Mouse (Mus musculus) 416B (cell line): Measurements from ENCODE around the gene Zdhhc9.
A peak's percentile ranks its signal among the peaks of the same experiment; 100 is the strongest.
"Not testable (repeated sequence)": the region's sequence is repeated elsewhere in the genome, so short reads cannot be mapped to it uniquely, and the experiment has no call there.

Source experiments
- DNase-seq: peaks from one replicate; pipeline ENCODE4 v3.0.0; 2011; ENCODE audit warnings: low read depth

The Zdhhc9 gene

GRCm38 (mm10) chrX:48208519-48209185, at the start of gene Zdhhc9:
TSS of gene Zdhhc9 (minus strand) at chrX:48208878.
- peak; percentile 94 for DNase-seq

DNA sequence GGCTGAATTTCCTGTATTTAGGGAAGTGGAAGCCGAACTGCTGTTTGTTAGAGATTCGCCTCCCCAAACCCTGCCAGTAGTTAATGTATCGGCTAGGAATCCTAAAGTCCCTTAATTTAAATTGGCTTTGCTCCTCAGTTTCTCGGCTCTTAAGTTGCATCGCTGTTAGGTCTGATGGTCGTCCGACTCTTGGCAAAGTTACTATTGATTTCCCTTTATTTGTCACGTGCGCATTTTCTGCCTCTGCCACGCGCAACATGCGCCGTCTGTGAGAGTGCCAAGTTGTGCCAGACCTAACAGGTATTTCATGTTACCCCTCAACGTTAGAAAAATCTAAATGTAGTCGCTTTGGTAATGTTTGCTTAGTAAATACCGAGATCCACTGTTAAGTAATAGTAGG, 48.3 kb upstream of the Zdhhc9 start:
- no peak for DNase-seq

- peak; percentile 96 for DNase-seq
Measured at GRCm38 (mm10) chrX:48256468-48257007, 47.9 kb upstream of the Zdhhc9 start, which contains the start of gene Utp14a. TSS of gene Utp14a (plus strand) at chrX:48256862.

- no peak for DNase-seq
Measured at GRCm38 (mm10) chrX:48255830-48256428, 47.3 kb upstream of the Zdhhc9 start.

- DNase-seq = peak; percentile 86
Measured at GRCm38 (mm10) chrX:48234417-48234816, 25.7 kb upstream of the Zdhhc9 start.

DNA sequence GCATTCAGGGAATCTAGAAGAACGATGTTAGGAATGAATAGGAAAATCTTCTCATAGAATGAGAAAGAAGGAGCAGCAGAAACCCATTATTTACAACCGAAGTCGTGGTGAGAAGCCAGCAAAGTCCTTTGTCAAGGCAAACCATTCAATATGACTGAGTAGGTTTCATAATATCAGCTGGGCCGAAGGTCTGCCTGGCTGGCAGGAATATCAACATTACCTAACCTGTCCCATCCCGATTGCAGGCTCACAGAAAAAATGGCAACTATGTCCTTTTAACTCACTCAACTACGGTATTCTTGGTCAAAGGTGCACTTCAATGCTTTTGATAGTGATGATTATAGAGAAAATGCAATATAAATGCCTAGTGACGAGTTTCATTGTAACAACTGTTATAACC, 17.5 kb upstream of the Zdhhc9 start:
- DNase-seq = no peak

- DNase-seq = no peak
Measured at GRCm38 (mm10) chrX:48222706-48223105, 14.0 kb upstream of the Zdhhc9 start.

- DNase-seq = no peak
Measured at GRCm38 (mm10) chrX:48219468-48219867, 10.8 kb upstream of the Zdhhc9 start.

- DNase-seq = not testable (repeated sequence)
Measured at GRCm38 (mm10) chrX:48209746-48210145, 1.1 kb upstream of the Zdhhc9 start.

GRCm38 (mm10) chrX:48207761-48208487, 754 bp downstream of the Zdhhc9 start:
- peak; percentile 17 for DNase-seq

DNA sequence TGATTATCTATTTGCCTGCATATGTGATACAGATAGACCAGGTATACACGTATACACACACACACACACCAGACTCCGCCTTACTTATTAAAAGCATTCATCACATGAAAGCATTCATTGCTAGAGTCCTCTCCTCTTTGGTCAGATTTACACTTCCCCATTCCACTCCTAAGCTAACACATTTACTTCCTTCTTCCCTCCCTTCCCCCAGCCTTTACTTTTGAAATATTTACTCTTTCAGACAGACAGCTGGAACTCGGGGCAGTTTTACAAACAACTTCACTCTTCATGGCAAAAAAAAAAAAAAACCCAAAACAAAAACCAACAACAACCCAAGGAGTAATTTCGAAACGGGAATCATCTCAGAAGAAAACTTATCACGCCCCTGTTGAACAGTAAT, 4.2 kb downstream of the Zdhhc9 start:
- peak; percentile 28 for DNase-seq

DNA sequence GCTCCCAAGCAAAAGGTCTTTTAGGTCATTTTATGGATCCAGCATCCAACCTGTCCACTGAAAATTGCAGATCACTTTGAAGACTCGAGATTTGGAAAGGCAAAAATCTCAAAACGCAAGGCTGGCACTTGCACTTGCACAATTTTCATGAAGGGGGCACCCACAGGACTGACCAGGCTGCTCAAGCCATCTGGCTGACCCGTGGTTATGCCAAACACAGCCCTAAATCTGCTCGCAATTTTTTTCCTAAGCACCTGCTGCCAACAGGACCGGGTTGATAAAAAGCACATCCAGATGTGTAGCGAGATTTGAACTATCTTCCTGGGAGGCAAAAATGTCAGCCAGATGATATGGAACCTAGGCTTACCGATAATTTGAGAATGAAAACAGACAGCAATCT, 4.9 kb downstream of the Zdhhc9 start:
- no peak for DNase-seq

- no peak for DNase-seq
Measured at GRCm38 (mm10) chrX:48202995-48203394, 5.7 kb downstream of the Zdhhc9 start.

- no peak for DNase-seq
Measured at GRCm38 (mm10) chrX:48202436-48202835, 6.2 kb downstream of the Zdhhc9 start.

DNA sequence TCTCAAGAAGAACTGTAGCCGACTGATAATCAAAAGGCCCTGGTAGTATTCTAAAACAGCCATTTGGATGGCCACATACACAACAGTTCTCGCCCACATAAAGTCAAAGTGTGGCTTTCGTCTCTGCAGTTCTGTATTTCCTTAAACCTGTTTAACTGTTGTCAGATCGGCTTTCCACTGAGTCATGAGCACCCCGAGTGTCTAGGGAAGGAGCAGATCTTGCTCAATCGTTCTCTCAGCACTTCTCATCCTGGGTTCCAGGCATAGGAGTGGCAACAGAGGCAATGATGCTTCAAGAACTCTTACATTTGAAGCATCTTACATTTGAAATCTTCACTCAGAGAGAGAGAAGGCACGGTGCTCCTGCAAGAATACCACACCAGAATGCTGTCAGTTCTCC, 6.7 kb downstream of the Zdhhc9 start:
- peak; percentile 49 for DNase-seq

- no peak for DNase-seq
Measured at GRCm38 (mm10) chrX:48200699-48201098, 8.0 kb downstream of the Zdhhc9 start.

GRCm38 (mm10) chrX:48199026-48199425, 9.7 kb downstream of the Zdhhc9 start:
- DNase-seq = no peak

GRCm38 (mm10) chrX:48197856-48198255, 10.8 kb downstream of the Zdhhc9 start:
- DNase-seq = no peak

DNA sequence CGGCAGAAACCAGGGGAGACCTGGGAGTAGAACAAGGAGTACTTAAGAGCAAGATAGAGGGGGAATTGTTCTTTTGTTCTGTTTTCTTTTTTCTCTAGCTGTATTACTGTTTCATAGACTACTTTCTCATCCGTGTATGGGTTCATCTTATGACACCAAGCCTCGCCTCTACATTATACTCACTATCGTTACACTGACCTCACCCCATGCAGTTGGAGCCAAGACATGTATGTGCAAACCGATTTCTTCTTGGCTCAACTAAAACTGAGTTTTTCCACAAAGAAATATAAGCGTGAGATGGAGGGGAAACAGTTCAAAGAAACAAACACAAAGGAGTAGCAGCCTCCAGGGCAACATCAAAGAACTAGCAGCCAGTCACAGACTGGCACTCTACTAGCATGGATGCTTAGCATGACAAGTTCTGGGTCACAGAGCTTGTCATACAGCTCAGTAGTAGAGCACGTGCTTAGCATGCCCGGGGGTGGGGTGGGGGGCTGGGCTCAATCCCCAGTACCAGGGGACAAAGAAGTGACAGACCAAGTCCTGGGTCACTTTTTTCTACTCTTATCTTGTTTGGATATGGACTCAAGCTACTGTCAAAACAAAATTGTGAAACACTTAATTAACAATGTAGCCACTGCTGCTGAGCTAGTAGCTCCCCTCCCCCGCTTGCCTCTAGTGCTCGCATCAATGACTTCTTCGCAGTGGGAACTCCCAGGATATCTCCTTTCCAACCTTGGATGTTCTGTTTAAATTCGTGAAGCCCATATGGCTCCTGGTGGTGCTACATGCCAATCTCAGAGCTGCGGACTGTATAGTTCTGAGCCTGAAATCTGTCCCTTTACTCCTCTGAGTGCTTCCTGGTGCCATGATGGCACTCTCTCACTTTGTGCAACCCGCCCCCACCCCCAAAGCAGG, 15.2 kb downstream of the Zdhhc9 start:
- DNase-seq = no peak

DNA sequence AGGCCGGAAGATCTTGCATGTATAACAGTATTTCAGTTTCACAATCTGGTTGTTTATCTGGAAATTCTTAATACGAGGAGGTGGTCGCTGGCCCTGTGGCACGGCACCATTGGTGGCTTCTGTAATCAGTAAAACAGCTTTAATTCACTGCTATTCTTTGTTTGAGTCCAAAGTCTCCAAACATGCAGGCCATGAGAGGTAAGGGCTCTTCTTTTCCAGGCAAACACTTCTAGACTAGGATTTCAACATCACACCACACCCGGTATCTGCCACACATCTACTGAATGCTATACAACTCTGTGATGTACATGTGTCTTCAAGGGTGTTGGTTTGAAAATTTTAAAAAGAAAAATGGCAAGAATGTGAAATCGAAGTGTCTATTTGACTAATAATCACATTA, 17.4 kb downstream of the Zdhhc9 start:
- DNase-seq = no peak

- DNase-seq = no peak
Measured at GRCm38 (mm10) chrX:48184703-48185102, 24.0 kb downstream of the Zdhhc9 start.

DNA sequence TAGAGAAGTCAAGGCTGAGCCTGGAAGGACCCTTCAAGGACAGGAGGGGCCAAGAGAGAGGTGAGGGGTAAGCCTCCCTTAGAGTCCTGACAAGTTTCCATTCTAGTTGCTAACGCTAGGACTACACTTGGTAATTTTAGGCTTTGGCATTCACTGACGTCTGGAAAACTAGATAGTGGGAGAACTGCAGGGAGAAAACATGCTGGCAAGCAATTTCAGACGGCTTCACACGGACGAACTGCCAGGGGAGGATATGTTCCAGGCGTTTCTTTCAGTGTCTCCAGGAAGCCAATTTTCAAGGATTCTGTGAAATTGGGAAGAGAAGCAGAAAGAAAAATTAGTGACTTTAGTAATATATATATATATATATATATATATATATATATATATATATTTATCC, 26.8 kb downstream of the Zdhhc9 start:
- DNase-seq = no peak
